Mouse (Mus musculus) cerebellum, postnatal 25 days (tissue): ENCODE results near the gene Rxfp2.

Source experiments
- DNase-seq, 2 experiments: peaks; one replicate each; pipeline ENCODE4 v3.0.0; 2021; ENCODE audit warnings: mixed read lengths in 2 of 2

The Rxfp2 gene

DNA sequence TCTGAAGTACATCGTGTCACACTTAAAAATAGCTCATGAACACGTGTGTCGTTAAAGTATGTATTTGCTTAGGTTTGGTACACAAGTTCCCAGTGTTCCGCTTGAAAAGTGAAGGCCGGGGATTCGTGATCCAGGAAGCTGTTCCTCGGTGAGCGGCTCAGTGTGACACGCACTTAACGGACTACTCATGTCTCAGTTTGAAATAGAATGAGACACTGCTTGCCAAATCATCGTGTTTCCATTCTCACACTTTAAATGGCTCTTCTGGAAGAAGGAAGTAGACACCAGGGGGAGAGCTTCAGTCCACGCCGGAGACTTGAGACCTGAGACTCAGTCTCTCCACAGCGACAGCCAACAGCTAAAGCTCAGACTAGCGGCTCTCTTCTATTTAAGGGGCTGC lies 28.0 kb downstream of the Rxfp2 start:
- no peak for DNase-seq

DNA sequence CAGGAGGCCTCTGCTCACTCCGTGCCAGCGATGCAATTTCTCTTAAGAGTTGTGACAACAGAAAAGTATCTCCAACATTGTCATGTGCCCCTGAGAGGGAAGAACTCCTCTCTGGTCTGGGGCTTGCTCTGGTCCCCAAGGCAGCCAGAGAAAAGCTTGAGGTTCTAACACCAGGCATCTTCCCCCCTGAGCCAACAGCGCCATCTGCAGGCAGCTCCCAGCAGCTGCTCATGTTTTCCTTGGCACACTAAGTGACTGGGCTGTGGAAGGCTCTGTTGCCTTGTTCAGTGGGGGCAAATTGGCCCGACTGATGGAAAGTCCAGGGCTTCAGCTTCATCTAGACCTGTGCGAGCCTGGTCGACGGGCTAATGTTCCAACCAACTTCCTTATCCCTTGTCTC lies 31.5 kb downstream of the Rxfp2 start:
- DNase-seq = peak; percentile 11 to 22

- DNase-seq = peak; percentile 9 to 35
Measured at GRCm38 (mm10) chr5:150051828-150052227, 33.4 kb downstream of the Rxfp2 start.

- no peak for DNase-seq
Measured at GRCm38 (mm10) chr5:150053294-150053693, 34.8 kb downstream of the Rxfp2 start.

- no peak for DNase-seq
Measured at GRCm38 (mm10) chr5:150053956-150054355, 35.5 kb downstream of the Rxfp2 start.

DNA sequence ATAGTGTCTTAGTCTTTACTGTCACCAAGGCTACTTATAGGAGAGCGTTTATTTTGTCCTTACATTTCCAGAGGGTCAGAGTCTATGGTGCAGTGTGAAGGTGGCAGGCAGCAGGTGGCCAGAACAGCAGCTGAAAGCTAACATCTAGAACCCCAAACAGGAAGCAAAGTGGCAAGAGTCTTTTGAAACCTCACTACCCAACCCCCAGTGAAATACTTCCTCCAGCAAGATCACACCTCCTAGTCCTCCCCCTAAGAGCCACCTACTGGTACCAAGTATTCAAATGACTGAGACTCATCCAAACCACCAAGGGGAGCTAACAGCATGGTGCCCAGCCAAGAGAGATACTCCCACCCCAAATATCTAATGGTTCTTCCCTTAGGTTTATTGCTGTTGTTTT lies 36.8 kb downstream of the Rxfp2 start:
- no peak for DNase-seq

GRCm38 (mm10) chr5:150056056-150056455 lies 37.6 kb downstream of the Rxfp2 start:
- DNase-seq = no peak

DNA sequence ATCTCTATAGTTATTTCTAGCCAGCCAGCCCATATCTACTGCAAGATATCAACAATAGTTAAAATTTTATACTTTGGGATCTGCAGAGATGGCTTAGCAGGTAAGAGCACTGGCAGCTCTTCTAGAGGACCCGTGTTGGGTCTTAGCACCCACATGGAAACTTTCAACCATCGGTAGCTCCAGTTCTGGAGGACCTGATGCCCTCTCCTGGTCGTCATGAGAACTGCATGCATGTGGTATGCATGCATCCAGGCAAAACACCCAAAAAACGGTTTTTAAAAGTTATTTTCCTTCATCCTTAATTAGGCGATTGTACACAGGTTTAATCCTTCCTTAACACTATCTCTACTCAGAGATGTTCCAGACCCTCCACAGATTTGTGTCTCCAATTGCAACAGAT lies 40.4 kb downstream of the Rxfp2 start:
- no peak for DNase-seq

GRCm38 (mm10) chr5:150059466-150059865 lies 41.0 kb downstream of the Rxfp2 start:
- DNase-seq = no peak

- no peak for DNase-seq
Measured at GRCm38 (mm10) chr5:150061086-150061485, 42.6 kb downstream of the Rxfp2 start.

DNA sequence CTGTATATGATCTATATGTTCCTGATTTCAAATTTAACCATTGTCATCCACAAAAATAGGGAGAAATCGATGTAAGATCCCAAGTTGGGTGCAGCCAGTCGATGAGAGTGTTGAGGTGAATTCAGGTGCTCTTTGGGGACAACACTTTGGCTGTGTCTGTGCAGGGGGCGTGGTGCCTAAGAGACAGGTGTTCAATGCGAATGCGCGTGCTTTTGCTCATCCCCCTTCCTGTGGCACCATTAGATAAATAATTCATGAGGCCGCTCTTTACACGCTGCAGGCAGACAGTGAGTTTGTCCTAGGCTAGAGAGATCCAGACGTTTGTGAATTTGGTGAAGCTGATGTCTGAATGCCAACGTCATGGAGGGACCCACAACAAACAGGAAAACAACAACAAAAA lies 45.8 kb downstream of the Rxfp2 start:
- DNase-seq = no peak

DNA sequence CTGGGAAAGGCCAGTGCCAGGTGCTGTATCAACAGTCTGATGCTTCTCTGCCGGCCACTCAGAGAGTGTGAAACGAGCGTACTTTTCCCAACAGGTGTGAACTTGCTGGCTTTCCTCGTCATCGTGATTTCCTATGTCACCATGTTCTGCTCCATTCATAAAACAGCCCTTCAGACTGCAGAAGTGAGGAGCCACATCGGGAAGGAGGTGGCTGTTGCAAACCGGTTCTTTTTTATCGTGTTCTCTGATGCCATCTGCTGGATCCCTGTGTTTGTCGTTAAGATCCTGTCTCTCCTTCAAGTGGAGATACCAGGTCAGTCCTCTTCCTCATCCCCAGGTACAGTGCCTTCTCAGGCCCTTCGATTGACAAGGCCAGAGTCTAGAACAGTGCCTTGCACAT lies 51.6 kb downstream of the Rxfp2 start:
- peak in 1 of 2 experiments; percentile 28 for DNase-seq

DNA sequence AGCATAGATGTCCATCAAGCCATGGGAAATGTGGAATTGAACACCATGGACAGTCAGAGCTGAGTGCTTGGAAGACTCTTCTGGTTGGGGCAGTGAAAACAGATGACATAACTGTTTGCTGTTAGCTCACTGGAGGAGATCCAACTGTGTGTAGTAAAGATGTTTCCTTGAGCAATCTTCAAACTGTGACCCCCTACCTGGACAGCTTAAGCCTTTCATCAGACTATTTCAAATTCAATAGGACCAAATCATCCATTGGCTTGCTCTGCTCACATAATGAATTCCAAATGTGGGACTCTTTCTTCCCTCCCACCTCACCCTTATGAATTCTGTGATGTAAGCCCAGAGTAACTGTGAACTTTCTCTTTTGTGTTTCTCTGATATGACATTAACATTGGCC lies 53.3 kb downstream of the Rxfp2 start:
- no peak for DNase-seq

DNA sequence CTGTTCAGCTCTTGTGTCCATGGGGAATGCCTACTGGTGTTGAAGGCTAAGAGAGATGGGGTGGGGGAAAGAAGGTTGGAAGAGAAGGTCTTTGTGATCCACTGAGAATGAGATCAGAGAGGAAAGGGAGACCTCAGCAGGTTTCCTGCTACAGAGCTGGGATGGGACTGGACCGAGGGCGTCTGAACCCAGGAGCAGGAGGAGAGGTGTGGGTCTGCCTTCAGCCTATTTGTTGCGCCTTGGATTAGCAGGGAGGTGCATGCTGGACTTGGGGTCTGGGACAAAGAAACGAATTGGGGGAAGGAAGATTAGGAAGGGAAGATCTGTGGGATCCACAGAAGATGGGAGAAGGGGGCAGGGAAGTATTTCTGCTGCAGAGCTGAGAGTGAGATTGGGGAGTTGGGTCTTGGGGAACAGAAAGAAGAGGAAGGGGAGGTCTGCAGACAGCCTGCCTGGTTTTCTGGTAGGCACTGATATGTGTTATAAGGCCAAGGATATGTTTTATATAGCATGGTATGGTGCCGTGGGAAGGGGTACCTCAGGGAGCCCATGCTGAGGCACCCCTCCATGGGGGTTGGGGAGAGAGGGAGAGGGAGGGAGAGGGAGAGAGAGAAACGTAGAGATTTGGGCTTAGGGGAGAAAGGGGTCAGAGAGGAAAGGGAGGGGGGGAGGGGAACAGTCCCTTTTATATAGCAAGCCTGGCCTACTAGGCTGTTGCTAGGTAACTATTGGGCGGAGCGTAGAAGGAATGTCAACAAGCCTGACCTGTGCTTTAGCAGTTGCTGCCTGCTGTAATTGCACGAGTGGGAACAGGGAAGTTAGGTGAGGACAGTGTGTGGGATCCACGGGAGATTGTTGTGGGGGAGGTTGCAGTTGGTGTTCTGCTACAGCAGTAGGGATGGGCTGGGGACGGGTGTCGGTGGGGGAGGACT lies 61.7 kb downstream of the Rxfp2 start:
- no peak for DNase-seq

DNA sequence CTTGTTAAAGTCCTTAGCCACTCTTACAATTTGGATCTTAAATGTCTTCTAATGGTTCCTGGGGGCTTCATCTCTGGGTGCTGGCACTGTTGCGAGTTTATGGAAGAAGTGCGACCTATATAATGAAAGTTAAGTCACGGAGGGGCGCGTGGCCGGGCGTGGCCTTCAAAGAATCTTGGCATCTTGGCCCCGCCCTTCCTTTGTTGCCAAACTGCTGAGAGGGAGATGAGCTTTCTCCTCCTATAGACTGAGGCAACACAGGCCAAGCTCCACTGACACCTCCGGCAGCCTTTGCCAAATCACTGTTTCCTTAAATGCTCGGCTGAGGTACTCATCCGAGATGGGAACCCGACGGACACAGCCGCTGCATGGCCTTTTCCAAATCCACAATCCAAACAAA lies 64.2 kb downstream of the Rxfp2 start:
- no peak for DNase-seq

GRCm38 (mm10) chr5:150083190-150083589 lies 64.7 kb downstream of the Rxfp2 start:
- DNase-seq = no peak

DNA sequence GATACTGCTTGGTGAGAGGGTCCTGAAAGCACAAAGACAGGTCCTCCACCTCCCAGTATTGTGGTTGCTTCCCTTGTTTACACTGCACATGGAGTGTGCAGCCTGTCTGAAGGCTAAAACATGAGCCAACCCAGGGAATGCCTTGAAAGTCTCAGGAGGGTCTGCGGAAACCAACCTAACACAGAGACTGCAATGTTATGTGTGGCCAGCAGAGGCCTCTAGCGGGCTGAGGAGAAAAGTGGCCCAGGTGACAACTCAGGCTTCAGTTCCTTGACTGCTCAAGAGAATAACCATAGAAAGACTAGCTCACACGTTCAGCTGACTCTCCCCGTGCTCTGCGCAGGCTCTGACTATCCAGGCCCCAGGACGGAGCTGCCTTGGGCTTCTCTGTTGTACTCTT lies 79.1 kb downstream of the Rxfp2 start:
- DNase-seq = peak; percentile 71 to 77

GRCm38 (mm10) chr5:150098754-150099153 lies 80.3 kb downstream of the Rxfp2 start:
- no peak for DNase-seq

GRCm38 (mm10) chr5:150101789-150102188 lies 83.3 kb downstream of the Rxfp2 start:
- DNase-seq = no peak

GRCm38 (mm10) chr5:150106358-150106757 lies 87.9 kb downstream of the Rxfp2 start:
- no peak for DNase-seq

GRCm38 (mm10) chr5:150111236-150111635 lies 92.8 kb downstream of the Rxfp2 start:
- DNase-seq = no peak

GRCm38 (mm10) chr5:150114007-150114406 lies 95.5 kb downstream of the Rxfp2 start:
- DNase-seq = peak in 1 of 2 experiments; percentile 43

- DNase-seq = no peak
Measured at GRCm38 (mm10) chr5:150114778-150115177, 96.3 kb downstream of the Rxfp2 start.

DNA sequence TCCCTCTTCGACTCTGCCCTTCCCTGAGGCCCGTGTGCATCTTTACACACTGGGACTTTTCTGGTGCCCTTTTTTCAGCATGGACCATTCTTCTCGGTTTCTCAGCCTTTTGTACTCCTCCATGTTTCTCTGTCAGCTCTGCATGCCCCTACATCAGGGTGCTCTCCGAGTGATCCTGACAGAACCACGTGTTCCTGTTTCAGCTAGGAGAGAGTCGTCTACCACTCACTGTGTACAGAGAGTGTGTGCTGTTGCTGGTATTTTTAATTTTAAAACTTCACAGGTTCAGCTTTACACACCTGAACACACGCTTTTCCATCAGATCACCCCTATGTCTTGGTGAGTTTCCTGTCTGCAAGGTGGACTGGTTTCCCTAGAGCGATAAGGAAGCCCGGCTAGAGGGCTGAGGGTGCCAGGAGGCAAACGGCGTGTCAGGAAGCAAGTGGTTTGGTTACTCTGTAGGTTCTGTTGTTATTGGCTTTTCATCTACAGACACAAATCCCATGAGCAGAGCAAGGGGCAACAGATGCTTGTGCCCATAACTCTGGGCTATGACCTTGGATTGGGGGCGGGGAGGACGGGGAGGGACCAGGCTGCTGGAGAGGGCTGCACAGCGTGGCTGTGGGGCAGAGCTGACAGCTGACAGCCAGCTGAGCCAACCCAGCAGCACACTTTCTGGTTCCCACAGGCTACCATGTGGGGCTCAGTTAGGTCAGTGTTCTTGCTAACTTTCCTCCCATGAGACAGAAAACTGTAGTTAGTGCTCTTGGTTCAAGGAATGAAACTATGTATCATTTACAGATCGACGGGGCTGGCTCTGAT lies 97.0 kb downstream of the Rxfp2 start:
- no peak for DNase-seq
